Mouse (Mus musculus) fat pad, adult 2 months (tissue): ENCODE data around the gene Kansl2.

Source experiments
- DNase-seq: peaks from one replicate; pipeline ENCODE4 v3.0.0-alpha.2; 2011; ENCODE audit warnings: low read depth, low spot score; ENCODE audit errors: extremely low read depth

Kansl2 gene

DNA sequence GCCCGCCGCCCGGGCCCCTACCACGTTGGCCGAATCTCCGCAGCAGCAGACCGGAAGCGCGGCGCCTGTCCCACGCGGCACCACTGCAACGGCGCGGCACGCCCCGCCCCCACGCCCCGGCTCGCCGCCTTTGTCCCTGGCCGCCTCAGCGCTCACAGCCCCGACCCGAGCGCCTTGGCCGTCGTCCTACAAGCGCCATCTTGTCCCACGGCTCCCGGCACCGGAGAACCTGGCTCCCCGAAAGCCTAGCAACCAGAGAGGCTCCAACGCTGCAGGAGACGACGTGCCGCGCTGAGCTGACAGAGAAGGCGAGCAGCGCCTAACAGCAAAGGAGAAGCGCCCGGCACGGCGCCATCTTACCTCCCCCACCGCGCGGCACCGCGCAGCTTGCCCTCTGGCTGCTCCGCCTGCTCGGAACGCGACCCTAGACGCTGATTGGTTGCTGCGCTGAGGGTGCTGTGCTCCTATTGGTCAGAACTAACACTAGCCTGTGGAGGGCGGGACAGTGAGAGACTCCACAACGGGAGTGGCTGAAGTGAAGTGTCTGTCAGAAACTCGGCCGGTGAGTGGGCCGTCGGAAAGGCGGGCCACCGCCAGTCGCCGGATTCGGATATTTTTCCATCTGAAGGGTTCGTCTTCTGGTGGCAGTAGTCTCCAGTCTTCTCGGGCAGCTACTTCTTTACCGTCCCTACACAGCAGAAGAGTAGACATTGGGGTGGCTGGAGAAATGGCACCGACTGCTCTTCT is at the start of gene Kansl2:
Gene Kansl2, minus strand, starts transcription at position 384 of the 747 bp plus-strand sequence.
- peak; percentile 74 for DNase-seq

DNA sequence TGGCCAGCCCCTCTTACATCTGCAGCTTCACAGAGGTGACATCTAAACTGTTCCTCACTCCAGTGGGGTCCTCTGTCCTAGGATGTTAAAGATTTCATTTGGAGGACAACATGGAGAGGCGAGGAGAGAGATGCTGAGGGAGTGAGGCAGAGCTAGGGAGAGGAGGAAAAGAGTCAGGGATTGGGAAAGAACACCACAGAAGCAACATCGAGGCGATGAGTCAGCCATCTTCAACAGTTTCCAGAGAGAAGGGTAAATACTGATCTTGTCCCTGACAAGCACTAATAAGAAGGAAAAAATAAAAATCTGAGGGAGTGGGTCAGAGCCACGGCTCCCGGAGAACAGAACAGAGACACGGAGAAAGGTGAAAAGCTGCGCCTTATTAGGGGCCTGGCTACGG is 48.9 kb upstream of the Kansl2 start:
- DNase-seq = no peak

DNA sequence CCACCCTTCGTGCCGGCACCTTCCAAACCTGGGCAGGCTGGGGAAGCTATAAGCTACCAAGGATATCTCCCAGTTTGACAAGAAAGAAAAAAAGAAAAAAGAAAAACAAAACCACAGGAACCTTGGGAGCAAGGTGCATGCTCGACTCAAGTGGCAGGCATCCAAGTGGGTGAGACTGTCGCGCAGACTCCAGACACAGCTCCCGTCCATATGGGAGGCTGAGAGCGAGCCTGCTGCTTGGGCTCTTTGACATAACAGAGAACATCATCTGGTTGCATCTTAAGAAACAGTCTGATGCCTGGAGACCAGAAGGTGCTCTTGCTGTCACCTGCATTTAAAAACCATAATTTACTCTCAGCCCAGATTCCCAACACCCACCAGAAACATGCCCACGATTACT is 48.3 kb upstream of the Kansl2 start:
- no peak for DNase-seq

DNA sequence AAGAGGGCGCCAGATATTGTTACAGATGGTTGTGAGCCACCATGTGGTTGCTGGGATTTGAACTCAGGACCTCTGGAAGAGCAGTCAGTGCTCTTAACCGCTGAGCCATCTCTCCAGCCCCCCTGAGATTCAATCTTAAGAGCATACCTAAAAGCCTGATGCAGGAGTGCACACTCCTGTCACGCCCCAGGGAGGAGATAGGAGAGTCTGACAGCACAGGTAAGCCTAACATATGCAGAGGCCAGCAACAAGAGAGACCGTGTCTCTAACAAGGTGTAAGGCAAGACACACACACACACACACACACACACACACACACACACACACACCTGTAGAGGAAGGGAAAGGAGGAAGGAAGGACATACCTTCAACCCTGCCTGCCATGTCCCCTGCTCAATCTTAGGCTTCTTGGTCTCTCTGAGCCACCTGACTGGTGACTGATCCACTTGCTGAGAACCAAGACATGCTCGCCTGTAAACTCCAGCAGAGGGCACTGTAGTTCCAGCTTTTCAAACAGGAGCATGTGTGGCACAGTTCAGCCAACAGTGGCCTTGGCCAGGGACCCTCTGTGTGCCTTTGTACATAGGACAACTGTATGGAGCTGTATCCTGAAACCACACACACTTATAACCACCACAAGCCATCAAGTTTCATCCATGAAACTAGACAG is 45.9 kb upstream of the Kansl2 start:
- DNase-seq = no peak

DNA sequence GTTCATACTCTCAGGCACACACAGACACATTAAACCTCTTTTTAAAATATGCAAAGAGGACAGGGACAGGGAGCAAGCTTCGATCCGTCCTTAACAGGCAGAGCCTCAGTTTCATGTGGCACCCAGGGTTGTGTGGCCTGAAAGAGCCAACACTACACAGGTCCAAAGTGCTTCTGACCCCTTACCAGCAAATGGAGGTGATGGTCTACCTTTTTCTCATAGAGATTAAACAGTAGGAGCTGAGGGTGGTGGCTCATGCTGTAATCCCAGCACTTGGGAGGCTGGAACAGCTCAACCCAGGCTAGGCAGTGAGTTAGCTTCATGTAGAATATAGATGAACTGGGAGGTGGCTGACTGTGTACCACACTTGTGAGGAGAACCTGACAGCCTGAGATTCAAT is 45.2 kb upstream of the Kansl2 start:
- no peak for DNase-seq

DNA sequence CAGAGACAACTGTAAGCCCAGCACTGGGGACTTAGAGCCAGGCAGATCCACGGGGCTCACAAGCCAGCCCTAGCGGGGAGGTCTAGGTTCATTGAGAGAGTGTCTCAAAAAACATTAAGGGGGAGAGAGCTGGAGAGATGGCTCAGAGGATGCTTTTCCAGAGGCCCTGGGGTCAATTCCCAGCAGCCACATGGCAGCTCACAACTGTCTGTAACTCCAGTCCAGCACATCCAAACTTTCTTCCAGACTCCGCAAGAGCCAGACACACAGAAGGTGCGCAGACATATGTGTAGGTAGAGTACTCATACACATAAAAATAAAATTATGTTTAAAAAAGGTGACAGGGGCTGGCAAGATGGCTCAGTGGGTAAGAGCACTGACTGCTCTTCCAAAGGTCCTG is 39.2 kb upstream of the Kansl2 start:
- no peak for DNase-seq

DNA sequence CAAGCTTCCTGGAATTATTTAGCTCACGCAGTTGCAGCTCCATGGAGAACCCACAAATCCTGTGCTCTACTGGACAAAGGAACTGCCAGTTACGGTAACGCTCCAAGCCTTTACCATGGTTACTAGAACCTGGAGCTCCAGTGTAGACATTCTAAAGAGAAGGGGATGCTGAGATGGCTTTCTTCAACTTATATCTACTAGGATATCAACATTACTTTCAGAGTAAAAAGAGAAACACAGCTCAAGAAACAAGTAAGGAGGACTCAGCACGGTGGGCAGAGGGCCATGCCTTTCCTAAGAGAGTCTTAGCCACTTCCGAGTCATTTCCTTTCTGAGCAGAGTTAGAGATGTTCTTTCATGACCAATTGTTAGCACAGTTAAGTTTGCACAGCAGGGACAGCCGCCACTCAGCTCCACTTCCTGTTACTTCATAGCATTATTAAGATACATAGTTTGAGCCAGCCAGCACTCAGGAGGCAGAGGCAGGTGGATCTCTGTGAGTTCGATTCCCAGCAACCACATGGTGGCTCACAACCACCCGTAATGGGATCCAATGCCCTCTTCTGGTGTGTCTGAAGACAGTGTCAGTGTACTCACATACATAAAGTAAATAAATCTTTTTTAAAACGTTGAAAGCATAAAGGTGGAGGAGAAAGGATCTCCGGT is 36.9 kb upstream of the Kansl2 start, which contains the start of the genes Ccnt1 and 4930415O20Rik:
Gene Ccnt1, minus strand, starts transcription at position 51 of the 666 bp plus-strand sequence.
Gene 4930415O20Rik, plus strand, starts transcription at position 132 of the 666 bp plus-strand sequence.
- no peak for DNase-seq

DNA sequence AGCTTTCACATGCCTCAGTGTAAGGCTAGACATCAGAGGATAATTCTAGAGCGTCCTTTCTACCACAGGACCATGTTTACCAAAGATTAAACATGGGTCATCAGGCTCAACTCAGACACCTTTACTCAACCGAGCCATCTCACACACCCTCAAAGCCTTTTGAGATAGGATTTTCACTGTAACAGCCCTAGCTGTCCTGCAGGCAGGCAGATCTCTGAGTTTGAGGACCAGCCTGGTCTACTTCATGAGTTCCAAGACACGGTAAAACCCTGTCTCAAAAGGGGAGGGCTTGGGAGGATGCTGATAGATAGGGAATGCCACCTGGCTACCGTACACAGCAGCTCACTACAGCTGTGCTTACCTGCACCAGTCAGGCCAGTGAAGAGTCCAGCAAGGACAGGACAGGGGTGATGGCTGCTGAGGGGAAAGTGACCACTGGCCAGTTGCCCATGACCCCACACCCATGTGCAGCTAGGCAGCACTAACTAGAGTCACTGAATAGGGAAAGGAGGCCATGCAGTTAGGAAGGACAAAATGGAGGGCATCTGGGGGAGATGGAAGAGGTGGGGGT is 35.8 kb upstream of the Kansl2 start:
- no peak for DNase-seq

DNA sequence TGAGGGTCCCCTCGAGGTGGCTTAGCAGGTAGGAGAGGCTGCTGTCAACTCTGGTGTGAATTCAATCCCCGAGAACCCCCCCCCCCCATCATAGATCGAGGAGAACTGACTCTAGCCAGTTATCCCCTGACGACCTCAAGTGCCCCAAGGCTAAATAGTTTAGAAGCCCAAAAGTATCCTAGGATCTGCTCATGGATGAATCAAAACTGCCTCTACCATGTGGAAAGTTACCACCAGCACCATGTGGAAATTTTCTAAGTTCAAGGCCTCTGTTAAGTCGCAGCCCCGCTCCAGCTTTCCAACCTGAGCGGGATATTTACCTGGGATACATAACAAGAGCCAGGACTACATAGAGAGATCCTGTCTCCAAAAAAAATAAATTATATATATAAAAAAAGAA is 35.2 kb upstream of the Kansl2 start:
- no peak for DNase-seq

DNA sequence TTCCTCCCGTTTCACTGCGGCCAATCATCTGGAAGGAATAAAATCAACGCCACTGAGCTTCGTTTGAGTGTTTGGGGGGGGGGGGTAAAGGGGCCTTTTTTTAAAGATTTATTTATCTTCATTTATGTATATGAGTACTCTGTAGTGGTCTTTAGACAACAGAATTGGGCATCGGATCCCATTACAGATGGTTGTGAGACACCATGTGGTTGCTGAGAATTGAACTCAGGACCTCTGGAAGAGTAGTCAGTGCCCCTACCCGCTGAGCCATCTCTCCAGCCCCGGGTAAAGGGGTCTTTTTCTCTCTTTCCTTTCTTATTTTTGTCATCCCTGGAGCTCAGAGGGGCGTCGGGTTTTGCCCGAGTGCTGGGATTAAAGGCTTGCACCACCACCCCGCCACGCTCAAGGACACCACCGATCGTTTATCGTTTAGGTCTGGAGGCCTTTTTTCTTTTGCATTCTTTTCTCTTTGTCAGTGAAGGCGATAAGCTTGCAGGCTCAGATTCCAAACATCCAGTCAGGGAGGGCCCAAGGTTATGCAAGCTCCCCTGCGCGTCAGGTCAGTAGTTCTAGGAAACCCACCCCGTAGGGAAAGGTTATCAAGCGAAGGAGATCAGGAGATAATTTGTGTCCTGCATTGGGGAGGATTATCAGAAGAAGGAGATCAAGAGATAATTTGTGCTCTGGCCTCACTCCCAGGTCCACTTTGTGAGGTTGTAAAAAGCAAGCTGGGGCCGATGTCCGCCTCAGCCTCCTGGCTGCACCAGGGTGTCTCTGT is 34.4 kb upstream of the Kansl2 start:
- no peak for DNase-seq

DNA sequence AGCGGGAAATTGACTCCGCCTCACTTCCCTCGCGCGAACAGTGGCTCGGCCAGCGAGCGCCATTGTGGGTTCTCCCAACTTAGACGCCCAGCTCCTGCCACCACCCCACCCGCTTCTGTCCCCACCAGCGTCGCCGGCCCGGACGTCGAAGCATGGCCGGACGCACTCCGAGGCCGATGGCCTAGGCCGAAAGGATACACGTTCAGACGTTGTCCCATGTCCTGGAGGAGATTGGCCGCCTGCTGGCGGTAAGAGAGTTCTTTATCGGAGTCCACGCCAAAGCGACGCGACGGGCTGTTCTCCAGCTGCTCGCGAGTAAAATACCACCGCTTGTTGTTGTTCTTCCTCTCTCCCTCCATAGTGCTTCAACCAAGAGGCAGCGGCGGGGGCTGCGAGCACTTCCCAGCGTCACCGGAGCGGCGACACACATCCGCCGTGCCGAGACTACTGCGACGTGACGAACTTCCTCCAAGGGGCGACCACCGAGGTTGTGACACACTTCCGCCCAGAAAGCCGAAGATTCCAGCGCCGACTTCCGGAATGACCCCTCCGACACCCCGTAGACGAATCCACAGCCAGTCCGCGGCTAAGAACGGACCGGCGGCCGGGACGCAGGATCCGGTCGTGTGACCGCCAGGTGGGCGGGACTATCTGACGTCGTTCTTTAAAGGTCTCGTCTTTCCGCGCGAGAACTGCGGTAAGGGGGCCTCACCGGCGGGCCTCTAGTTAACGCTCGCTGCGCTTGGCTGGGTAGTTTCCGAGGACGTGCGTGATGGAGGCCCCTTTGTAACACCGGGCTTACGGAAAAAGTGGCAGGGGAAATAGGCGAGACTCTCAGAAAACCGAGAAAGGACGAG is 33.4 kb upstream of the Kansl2 start:
- DNase-seq = peak; percentile 84

DNA sequence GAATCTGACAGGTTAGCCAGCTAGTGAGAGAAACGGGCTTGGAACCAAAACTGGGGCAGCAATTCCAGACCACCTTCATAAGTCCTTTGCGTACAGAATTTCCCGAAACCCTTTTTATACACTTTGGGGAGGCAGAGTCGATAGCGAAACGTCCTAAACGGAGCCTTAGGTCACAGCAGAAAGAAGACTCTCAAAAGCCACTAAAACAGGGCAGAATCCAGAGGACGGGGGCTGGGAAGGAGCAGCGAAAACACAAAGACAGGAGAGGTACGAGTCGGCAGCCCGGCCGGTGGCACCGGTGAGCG is 32.9 kb upstream of the Kansl2 start:
- DNase-seq = no peak

DNA sequence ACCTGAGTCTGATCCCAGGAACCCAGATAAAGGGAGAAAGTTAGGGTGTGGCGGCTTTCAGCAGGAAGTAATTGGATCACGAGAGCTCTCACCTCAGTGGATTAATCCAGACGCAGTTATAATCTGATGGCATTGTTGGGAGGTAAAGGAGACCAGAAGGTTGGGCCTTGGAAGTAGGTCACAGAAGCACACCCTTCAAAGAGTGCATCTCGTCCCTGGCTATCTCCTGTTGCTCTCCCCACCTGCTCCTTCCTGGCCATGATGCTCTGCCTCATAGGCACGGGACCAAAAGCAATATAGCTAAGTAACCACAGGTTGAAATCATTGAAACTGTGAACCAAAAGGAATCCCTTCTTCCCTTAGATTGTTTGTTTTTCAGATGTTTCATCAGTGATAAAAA is 23.1 kb upstream of the Kansl2 start:
- no peak for DNase-seq

DNA sequence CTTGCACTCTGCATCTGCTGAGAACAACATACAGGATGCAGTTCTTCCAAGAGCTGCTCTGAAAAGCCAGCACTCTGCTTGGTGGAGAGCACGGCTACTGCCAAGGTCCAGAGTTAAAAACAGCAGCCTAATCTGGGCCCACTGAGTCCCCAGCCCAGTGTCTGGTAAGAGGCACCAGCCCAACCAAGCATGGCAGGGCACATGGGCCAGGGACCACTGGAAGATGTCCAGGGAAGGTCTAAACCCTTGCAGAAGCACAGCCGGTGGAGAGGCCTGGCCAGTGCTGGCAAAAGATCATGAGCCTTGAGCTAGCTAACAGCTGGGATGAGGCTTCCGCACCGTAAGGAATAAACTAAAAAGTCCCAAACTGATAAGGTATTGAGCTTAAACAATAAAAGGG is 21.8 kb upstream of the Kansl2 start:
- no peak for DNase-seq

DNA sequence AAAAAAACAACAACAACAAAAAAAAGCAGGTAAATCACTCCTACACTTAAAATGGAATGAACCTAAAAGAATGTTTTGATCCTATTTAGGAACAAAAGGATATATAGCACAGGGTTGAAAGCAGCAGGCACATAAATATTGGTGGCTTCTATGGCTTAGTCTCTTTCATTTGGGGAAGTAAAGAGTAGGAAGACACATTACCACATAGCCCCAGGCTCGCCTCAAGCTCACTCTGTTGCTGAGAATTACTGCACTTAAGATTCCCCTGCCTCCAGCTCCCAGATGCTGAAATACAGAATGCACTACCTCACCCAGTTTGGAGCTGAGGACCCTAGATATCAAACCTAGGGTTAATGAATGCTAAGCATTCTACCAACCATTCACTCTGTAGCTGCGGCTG is 18.7 kb upstream of the Kansl2 start:
- no peak for DNase-seq

DNA sequence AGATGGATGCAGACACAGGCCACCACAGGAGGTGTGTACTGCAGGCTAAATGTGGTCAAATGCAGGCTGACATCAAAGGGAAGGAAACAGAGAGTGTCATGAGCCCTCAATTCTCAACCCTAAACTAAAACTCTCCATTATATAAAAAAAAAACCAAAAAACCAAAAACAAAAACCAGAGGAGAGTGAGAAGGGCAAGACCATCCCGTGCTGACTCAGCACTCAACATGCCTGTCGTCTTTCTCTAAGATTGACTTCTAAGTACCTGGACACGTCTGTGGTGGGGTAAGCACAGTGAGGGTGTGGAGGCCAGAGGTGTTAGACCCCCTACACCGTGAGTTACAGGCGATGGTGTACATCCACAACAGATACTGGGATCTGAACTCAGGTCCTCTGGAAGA is 12.8 kb upstream of the Kansl2 start:
- no peak for DNase-seq

DNA sequence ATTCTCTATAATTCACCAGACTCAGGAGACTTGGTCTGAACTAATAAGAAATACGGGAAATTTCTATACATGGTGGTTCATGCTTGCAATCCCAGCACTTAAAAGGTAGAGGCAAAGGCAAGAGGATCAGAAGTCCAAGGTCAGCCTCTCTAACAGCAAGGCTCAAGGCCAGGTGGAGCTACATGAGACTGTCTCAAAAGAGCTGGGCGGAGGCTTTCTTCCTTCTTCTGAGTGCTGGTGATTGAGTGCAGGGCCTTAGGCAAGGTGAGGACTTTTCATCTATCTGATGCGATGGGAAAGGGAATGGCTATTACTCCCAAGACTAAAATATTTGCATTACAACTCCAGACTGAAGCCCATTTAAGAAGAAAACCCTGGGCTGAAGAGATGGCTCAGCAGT is 11.1 kb upstream of the Kansl2 start:
- DNase-seq = no peak

DNA sequence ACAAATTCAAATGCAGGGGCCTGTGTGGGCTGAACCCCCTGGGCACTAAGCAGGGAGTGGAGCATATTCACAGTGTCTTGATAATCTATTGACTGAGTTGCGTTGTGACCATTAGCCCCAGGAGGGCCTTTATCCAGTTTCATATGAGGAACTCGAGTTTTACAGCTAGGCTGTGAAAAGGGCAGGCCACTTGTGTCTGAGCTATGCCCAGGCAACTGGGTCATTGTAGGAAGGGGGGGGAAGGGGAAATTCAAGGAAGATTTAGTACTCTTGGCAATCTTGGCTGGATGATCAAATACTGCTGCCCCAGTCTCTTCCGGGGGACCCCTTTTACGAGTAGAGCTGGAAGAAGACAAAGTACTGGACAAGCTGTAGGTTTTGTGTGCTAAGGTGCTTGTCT is 9.3 kb upstream of the Kansl2 start:
- DNase-seq = no peak

DNA sequence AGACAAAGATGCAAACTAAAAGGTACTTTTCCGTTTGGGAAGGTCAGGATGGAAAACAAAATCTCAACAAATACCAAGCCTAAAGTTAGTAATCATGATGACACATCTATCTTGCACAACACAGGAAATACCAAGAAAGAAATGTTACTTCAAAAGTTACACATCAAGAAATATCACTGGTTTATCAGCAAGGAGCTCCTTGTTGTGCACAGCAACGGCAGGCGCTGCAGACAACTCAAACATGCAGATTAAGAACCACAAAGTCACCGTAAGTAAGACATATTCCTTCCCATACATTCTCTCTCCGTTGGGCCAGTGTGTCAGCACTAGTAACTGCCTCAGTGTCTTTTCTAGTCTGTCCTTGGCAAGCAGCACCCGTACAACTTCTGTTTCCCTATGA is 7.0 kb upstream of the Kansl2 start:
- DNase-seq = no peak

DNA sequence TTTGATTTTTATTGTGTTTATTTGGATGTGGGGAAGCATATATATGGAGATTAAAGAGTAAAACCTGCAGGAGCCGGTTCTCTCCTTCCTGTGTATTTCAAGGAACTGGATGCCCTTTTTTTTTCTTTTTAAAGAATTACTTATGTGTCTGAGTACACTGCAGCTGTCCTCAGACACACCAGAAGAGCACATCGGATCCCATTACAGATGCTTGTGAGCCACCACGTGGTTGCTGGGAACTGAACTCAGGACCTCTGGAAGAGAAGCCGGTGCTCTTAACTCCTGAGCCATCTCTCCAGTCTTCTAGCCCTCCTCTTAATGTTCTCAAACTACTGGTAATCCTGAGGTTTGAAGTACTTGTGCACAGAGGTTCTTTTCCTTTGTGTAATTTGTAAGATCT is 3.9 kb upstream of the Kansl2 start:
- DNase-seq = no peak
